Mouse (Mus musculus) kidney, postnatal 0 days (tissue): ENCODE results near the gene Atf1. TPM values are rescaled to one million over a fixed set of nuclear protein-coding genes. Genes with fewer than 3 reads are reported as not detected.

Source experiments
- ATAC-seq: fragments of 200-750 bp; cut with Nextera tagmentation; replicated peaks from 2 replicates; pipeline ENCODE4 v1.8.0; 2017; ENCODE audit warnings: low read depth, moderate number of reproducible peaks, moderate TSS enrichment, moderate library complexity; ENCODE audit not compliant: low FRiP score
- DNase-seq: peaks from one replicate; pipeline ENCODE4 v3.0.0-alpha.2; 2016; ENCODE audit warnings: low spot score
- H3K27ac ChIP-seq: fragments of 300-500 bp; sonication (generic); 2 replicates; pipeline ENCODE4 v1.5.1; 2014; ENCODE audit warnings: mild to moderate bottlenecking
- H3K27me3 ChIP-seq: fragments of 300-500 bp; sonication (generic); 2 replicates; pipeline ENCODE4 v1.6.1; 2014; ENCODE audit warnings: low read length, mixed read lengths; ENCODE audit not compliant: insufficient read depth
- H3K36me3 ChIP-seq: fragments of 300-500 bp; sonication (generic); 2 replicates; pipeline ENCODE4 v1.6.1; 2014; ENCODE audit warnings: low read length, mixed read lengths; ENCODE audit not compliant: insufficient read depth
- H3K4me1 ChIP-seq: fragments of 300-500 bp; sonication (generic); replicated peaks from 2 replicates; pipeline ENCODE4 v1.6.1; 2014; ENCODE audit warnings: antibody characterized with exemption, low read length, mixed read lengths; ENCODE audit not compliant: insufficient read depth
- H3K4me2 ChIP-seq: fragments of 300-500 bp; sonication (generic); 2 replicates; pipeline ENCODE4 v1.6.1; 2014; ENCODE audit warnings: mild to moderate bottlenecking, low read length, moderate library complexity, mixed read lengths
- H3K4me3 ChIP-seq: fragments of 300-500 bp; sonication (generic); replicated peaks from 2 replicates; pipeline ENCODE4 v1.5.1; 2014; ENCODE audit warnings: low read depth, low read length
- H3K9ac ChIP-seq: fragments of 300-500 bp; sonication (generic); 2 replicates; pipeline ENCODE4 v1.6.1; 2014; ENCODE audit warnings: low read depth, low read length
- H3K9me3 ChIP-seq: fragments of 300-500 bp; sonication (generic); replicated peaks from 2 replicates; pipeline ENCODE4 v1.6.1; 2016; ENCODE audit warnings: low read length, inconsistent platforms, mixed read lengths
- CTCF ChIP-seq: IDR thresholded peaks from 2 replicates; pipeline ENCODE4 v1.5.1; 2016; ENCODE audit warnings: antibody characterized with exemption, low read depth, mild to moderate bottlenecking, moderate library complexity
- WGBS: fragments of 180-500 bp; shearing (Covaris S2); extraction: QIAGEN DNeasy Blood & Tissue Kit; methylation state at CpG from one replicate; pipeline ENCODE4 v1.1.7; 2014; 5-methylcytosine and 5-hydroxymethylcytosine counted together
- polyA plus RNA-seq: library from polyadenylated mRNA; unstranded; fragments of >200 nt; fragmentation: Nextera tagmentation; extraction: Ambion mirVana; gene quantifications from 2 replicates; pipeline ENCODE4 v1.2.1, GENCODE M21; 2015

The Atf1 gene
- polyA plus RNA-seq, 1 experiment from 2014 or later: 30.2 TPM

DNA sequence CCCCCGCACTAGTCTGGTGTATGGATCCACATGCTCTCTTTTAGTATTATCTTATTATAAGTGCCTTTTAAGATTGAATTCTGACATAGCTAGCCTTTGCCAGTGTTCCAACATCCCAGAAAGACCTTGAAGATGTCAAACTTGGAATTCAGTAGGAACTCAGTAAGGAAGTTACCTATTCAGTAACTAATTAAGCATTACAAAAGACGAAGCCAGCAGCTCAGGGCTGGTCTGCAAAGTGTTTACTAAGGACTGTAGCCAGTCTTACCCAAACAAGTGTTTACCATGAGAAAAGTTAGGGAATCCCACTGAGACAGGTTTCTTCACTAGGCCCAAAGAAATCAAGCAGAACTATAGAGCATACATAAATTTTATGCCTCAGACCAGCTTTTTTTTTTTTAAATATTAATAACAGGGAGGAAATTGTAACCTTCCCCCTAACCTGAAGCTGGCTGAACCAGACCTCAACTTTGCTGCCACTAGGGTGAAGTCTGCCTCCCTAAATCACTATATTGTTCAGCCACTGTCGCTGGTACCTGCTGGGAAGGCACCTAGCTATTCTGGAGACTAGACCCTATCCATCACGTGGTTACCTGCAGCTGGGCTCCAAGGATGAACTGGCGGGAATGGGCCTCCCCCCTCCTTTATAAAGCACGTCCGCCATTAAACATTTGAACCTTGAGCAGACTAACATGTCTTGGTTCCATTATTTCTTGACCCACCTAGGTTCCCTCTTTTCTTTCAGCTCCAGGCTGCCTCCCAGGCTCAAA, 47.4 kb downstream of the Atf1 start:
- no peaks in the 10 kb centered on the region for H3K4me1 ChIP-seq
- H3K9me3 ChIP-seq: no peaks in the 10 kb centered on the region
- no peak for TF ChIP-seq CTCF
- WGBS: 90% methylated on average over 7 of the region's 7 CpGs
- no peak overlapping the region for H3K4me2 ChIP-seq
- H3K36me3 ChIP-seq: no peaks in the 10 kb centered on the region
- no peaks in the 10 kb centered on the region for H3K27me3 ChIP-seq
- H3K9ac ChIP-seq: no peak overlapping the region
- no peak overlapping the region for H3K27ac ChIP-seq
- H3K4me3 ChIP-seq: no peak overlapping the region
- ATAC-seq (no peak), DNase-seq (no peak)

GRCm38 (mm10) chr15:100276403-100276802, 48.8 kb downstream of the Atf1 start:
- no peaks in the 10 kb centered on the region for H3K36me3 ChIP-seq
- DNase-seq: no peak
- H3K9ac ChIP-seq: no peak overlapping the region
- WGBS: 98% methylated on average over 4 of the region's 4 CpGs
- H3K4me3 ChIP-seq: no peak overlapping the region
- no peak for ATAC-seq
- no peaks in the 10 kb centered on the region for H3K27me3 ChIP-seq
- H3K27ac ChIP-seq: no peak overlapping the region
- TF ChIP-seq CTCF: no peak
- H3K9me3 ChIP-seq: no peaks in the 10 kb centered on the region
- no peaks in the 10 kb centered on the region for H3K4me1 ChIP-seq
- no peak overlapping the region for H3K4me2 ChIP-seq

DNA sequence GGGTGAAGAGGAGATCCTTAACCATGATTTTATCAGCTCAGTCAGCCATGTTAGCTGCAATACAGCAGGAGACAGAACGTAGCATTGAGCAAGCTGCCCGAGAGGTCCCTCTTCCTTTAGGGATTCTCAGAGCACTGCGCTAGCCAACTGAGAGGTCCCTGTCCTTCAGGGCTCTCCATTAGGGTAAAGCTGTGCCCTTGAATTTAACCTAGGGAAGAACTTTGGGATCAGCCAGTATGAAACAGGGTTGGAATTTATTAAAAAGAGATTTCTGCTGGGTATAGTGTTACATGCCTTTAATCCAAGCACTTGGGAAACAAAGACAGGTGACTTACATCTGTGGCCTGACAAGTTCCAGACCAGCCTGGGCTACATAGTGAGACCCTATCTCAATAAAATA, 50.0 kb downstream of the Atf1 start:
- H3K9ac ChIP-seq: no peak overlapping the region
- WGBS: 88% methylated on average over 3 of the region's 3 CpGs
- no peak overlapping the region for H3K4me3 ChIP-seq
- ATAC-seq (no peak), DNase-seq (no peak)
- no peaks in the 10 kb centered on the region for H3K9me3 ChIP-seq
- no peaks in the 10 kb centered on the region for H3K27me3 ChIP-seq
- H3K4me1 ChIP-seq: no peaks in the 10 kb centered on the region
- H3K36me3 ChIP-seq: no peaks in the 10 kb centered on the region
- TF ChIP-seq CTCF: no peak
- H3K4me2 ChIP-seq: no peak overlapping the region
- no peak overlapping the region for H3K27ac ChIP-seq

DNA sequence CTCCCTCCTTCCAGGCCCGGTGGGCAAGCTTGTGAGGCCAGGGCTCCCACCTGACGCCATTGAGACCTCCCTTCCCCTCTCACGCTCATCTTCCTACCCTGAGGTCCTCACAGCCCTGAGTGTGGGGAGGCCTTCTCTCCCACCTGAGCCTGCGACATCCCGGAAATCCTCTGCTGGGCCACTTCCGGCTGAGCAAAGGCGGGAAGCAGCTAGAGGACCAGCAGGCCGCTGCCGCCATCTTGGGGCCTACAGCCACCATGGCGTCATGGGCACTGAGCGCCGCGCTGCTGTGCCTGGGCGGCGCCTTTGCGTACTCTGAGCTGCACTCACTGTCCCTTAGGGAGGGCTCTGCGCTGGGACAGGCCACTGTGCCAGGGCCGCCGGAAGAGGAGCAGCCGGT, 53.0 kb downstream of the Atf1 start, which contains the start of gene Tmprss12:
Tmprss12 (plus strand) TSS at position 212 of the 400 bp plus-strand sequence.
- Histone ChIP-seq H3K27ac (no peak within 1 kb of the TSS), H3K9ac (no peak within 1 kb of the TSS), H3K4me3 (no peak within 1 kb of the TSS), H3K9me3 (no peaks in the 10 kb centered on the region), H3K27me3 (no peaks in the 10 kb centered on the region), H3K36me3 (no peaks in the 10 kb centered on the region), H3K4me2 (no peak within 1 kb of the TSS), H3K4me1 (no peaks in the 10 kb centered on the region)
- 94% methylated on average over 20 of the region's 20 CpGs for WGBS
- ATAC-seq (no peak), DNase-seq (no peak)
- TF ChIP-seq CTCF: no peak

- no peak for TF ChIP-seq CTCF
- Histone ChIP-seq H3K27me3 (no peaks in the 10 kb centered on the region), H3K36me3 (no peaks in the 10 kb centered on the region), H3K4me2 (no peak overlapping the region), H3K9me3 (no peaks in the 10 kb centered on the region), H3K9ac (no peak overlapping the region), H3K4me3 (no peak overlapping the region), H3K4me1 (no peaks in the 10 kb centered on the region), H3K27ac (no peak overlapping the region)
- WGBS: 83% methylated on average over 6 of the region's 6 CpGs
- DNase-seq (no peak), ATAC-seq (no peak)
Observed at GRCm38 (mm10) chr15:100288980-100289379, 61.4 kb downstream of the Atf1 start.

DNA sequence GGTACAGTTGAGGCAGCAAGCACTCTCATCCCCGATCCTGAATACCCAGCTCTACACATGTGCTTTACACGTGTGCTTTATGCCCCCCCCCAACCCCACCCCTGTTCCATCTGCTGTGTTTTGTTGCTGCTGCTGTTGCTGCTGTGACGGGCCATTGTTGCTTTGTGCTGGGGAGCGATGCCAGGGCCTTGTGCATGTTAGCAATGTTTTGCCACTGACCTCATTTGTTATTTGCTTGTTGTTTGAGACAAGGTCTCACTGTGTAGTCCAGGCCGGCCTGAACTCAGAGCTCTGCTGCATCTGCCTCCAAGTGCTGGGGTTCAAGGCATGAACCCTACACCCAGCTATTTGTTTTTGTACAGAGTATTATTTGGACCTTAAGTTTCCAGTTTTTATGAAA, 63.2 kb downstream of the Atf1 start:
- no peak for DNase-seq
- H3K4me2 ChIP-seq: no peak overlapping the region
- H3K4me1 ChIP-seq: no peaks in the 10 kb centered on the region
- no peaks in the 10 kb centered on the region for H3K36me3 ChIP-seq
- 83% methylated on average over 5 of the region's 5 CpGs for WGBS
- no peak overlapping the region for H3K27ac ChIP-seq
- no peaks in the 10 kb centered on the region for H3K27me3 ChIP-seq
- no peak for ATAC-seq
- H3K9ac ChIP-seq: no peak overlapping the region
- no peak for TF ChIP-seq CTCF
- H3K9me3 ChIP-seq: no peaks in the 10 kb centered on the region
- no peak overlapping the region for H3K4me3 ChIP-seq

DNA sequence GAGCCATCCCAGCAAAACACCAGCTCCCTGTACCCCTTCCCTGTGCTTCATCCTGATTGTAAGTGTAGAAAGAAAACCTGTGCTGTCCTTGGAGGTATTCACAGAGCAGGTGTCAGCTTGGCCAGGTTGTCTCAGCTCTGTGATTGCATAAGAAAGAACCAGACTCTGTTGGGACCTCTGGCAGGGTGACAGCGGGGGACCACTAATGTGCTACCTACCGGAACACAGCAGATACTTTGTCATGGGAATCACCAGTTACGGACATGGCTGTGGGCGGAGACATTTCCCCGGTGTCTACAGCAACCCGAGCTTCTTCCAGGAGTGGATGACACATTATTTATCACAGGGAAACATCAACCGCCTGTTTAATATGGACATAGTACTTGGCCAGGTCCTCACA, 64.7 kb downstream of the Atf1 start:
- 34% methylated on average over 7 of the region's 7 CpGs for WGBS

More for the DNA sequence above, 64.7 kb downstream of the Atf1 start:
- no peak overlapping the region for H3K9ac ChIP-seq
- TF ChIP-seq CTCF: no peak
- H3K9me3 ChIP-seq: no peaks in the 10 kb centered on the region
- H3K27ac ChIP-seq: no peak overlapping the region
- no peaks in the 10 kb centered on the region for H3K4me1 ChIP-seq
- no peak overlapping the region for H3K4me3 ChIP-seq
- DNase-seq (peak; percentile 33), ATAC-seq (no peak)
- no peak overlapping the region for H3K4me2 ChIP-seq
- no peaks in the 10 kb centered on the region for H3K36me3 ChIP-seq
- no peaks in the 10 kb centered on the region for H3K27me3 ChIP-seq
